Mouse (Mus musculus) midbrain, embryonic 15.5 days (tissue): Measurements from ENCODE around the gene Tmem231. TPM values are rescaled to one million over a fixed set of nuclear protein-coding genes. Genes with fewer than 3 reads are reported as not detected.

Experiments used
- ATAC-seq: fragments of 200-750 bp; cut with Nextera tagmentation; replicated peaks from 2 replicates; pipeline ENCODE4 v1.8.0; 2017; ENCODE audit warnings: moderate TSS enrichment
- H3K27ac ChIP-seq: fragments of 300-500 bp; sonication (generic); 2 replicates; pipeline ENCODE4 v1.5.1; 2015; ENCODE audit warnings: mild to moderate bottlenecking, inconsistent platforms
- H3K27me3 ChIP-seq: fragments of 300-500 bp; sonication (generic); replicated peaks from 2 replicates; pipeline ENCODE4 v1.6.1; 2015; ENCODE audit warnings: inconsistent platforms
- H3K36me3 ChIP-seq: fragments of 300-500 bp; sonication (generic); replicated peaks from 2 replicates; pipeline ENCODE4 v1.6.1; 2015; ENCODE audit warnings: inconsistent platforms
- H3K4me1 ChIP-seq: fragments of 300-500 bp; sonication (generic); 2 replicates; pipeline ENCODE4 v1.6.1; 2015; ENCODE audit warnings: inconsistent platforms
- H3K4me2 ChIP-seq: fragments of 300-500 bp; sonication (generic); 2 replicates; pipeline ENCODE4 v1.6.1; 2015; ENCODE audit warnings: inconsistent platforms, mild to moderate bottlenecking, moderate library complexity
- H3K4me3 ChIP-seq: fragments of 300-500 bp; sonication (generic); 2 replicates; pipeline ENCODE4 v1.5.1; 2015; ENCODE audit warnings: mild to moderate bottlenecking, inconsistent platforms
- H3K9ac ChIP-seq: fragments of 300-500 bp; sonication (generic); 2 replicates; pipeline ENCODE4 v1.6.1; 2015; ENCODE audit warnings: mild to moderate bottlenecking, inconsistent platforms
- H3K9me3 ChIP-seq: fragments of 300-500 bp; sonication (generic); 2 replicates; pipeline ENCODE4 v1.6.1; 2016; ENCODE audit warnings: inconsistent platforms
- WGBS: fragments of 180-500 bp; shearing (Covaris S2); methylation state at CpG from one replicate; pipeline ENCODE4 v1.1.7; 2015; ENCODE audit warnings: mixed read lengths; 5-methylcytosine and 5-hydroxymethylcytosine counted together
- polyA plus RNA-seq: library from polyadenylated mRNA; unstranded; fragments of >200 nt; fragmentation: Nextera tagmentation; extraction: Ambion mirVana; gene quantifications from 2 replicates; pipeline ENCODE4 v1.2.1, GENCODE M21; 2015

Tmem231 gene
- polyA plus RNA-seq = 20.4 and 20.5 TPM in 2 replicates

DNA sequence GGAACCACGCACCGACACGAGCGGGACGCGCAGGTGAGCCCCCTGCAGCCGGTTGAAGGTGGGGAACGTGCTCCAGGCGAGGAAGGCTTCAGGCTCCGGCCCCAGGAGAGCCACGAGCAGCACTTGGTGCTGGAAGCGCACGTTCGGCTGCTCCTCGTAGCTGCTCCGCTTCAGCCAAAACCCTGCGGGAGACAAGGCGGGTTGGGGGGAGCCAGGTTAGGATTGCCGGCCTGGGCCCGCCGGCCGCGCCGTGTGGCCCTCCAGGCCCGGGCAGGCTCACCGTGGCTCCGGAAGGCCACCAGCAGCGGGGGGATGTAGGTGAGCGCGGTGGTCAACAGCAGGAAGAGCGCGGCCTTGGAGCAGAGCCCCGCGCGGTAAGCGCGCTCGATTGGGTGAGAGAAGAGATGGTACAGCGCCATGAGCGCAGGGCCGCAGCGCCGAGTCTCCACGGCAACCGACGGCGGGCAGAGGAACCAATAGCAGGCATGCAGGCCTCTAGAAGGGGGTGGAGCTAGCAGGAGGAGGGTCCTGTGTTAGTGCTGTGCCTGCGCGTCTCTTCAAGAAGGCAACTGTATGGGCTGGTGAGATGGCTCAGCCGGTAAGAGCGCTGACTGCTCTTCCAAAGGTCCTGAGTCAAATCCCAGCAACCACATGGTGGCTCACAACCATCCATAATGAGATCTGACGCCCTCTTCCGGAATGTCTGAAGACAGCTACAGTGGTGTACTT is at the start of gene Tmem231:
Tmem231 (minus strand) TSS at position 534 of the 729 bp plus-strand sequence.
- peak within 1 kb of the TSS; percentile 87 for H3K4me2 ChIP-seq
- no peaks in the 10 kb centered on the region for H3K36me3 ChIP-seq
- H3K4me1 ChIP-seq = peaks cover 12% of the 10 kb centered on the region
- H3K27ac ChIP-seq = peak within 1 kb of the TSS; percentile 94
- H3K9me3 ChIP-seq = no peaks in the 10 kb centered on the region
- peak; percentile 100 for ATAC-seq
- peak within 1 kb of the TSS; percentile 87 for H3K9ac ChIP-seq
- H3K27me3 ChIP-seq = no peaks in the 10 kb centered on the region
- WGBS = under 1% methylated on average over 53 of the region's 53 CpGs
- peak within 1 kb of the TSS; percentile 60 for H3K4me3 ChIP-seq

DNA sequence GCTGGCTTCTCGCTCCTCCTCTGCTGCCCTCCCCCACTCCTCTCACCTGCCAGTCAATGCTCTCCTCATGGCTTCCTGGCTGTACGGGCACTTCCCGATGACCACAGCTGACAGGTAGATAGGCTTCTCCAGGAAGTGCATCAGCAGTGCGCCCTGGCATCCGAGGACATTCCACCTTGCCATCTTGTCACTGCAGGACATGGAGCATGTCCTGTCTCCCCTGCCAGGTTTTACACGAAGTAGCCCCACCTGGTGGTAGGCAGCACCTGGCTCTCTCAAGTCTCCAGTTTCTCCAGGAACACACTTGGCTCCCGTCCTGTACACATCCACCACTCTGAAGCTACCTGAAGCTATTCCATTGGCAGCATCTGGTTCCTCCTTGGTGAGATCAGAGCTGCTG is 48.4 kb upstream of the Tmem231 start:
- Histone ChIP-seq H3K9me3 (no peaks in the 10 kb centered on the region), H3K4me3 (no peak overlapping the region), H3K9ac (no peak overlapping the region), H3K4me2 (no peak overlapping the region), H3K36me3 (0 out of 2 replicates have a peak, but pooled peaks cover 4% of the 10 kb centered on the region), H3K4me1 (no peaks in the 10 kb centered on the region), H3K27me3 (no peaks in the 10 kb centered on the region), H3K27ac (no peak overlapping the region)
- WGBS = 82% methylated on average over 7 of the region's 7 CpGs
- no peak for ATAC-seq

DNA sequence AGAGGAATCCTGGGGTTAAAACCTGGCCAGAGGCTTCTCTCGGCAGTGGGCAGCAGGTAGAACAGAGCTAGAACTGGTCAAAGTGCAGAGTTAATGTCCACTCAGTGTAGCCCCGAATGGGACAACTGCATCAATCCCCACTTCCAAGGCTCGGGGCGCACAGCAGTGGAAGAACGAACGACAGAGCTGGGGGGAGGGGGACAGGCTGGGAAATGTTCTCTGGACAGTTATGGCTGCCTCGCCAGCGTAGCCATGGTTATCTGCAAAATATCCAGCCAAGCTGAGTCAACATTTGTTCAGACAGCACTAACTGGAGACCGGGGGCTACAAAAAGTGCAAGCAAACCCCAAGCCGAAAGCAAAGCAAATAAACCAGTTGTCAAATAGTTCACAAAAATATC is 44.5 kb upstream of the Tmem231 start:
- ATAC-seq = no peak
- 0 out of 2 replicates have a peak, but pooled peaks cover 11% of the 10 kb centered on the region for H3K36me3 ChIP-seq
- 80% methylated on average over 10 of the region's 10 CpGs for WGBS

DNA sequence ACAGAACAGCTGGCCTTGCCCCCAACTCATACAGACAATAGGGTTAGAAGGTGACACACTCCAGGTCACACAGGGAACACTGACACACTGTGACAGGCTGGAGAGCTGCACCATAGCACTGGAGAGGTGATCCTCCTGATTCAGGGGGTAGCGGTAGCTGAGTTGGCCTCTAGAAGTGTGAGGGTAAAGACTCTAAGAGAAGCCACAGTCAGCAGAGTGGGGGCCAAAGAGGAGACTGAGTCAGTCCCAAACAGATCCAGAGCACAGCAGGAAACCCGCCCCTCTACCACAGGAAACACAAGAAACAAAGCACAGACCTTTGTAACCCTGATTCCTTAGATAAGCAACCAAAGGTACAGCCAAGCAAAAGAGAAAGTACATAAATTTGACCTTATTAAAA is 42.6 kb upstream of the Tmem231 start:
- H3K27ac ChIP-seq = no peak overlapping the region
- WGBS = 84% methylated on average over 2 of the region's 2 CpGs
- no peak overlapping the region for H3K4me3 ChIP-seq
- no peaks in the 10 kb centered on the region for H3K9me3 ChIP-seq
- 0 out of 2 replicates have a peak, but pooled peaks cover 8% of the 10 kb centered on the region for H3K36me3 ChIP-seq
- no peak for ATAC-seq
- no peaks in the 10 kb centered on the region for H3K27me3 ChIP-seq
- H3K9ac ChIP-seq = no peak overlapping the region
- H3K4me2 ChIP-seq = no peak overlapping the region
- no peaks in the 10 kb centered on the region for H3K4me1 ChIP-seq

More for the DNA sequence above, 44.5 kb upstream of the Tmem231 start:
- Histone ChIP-seq H3K9ac (no peak overlapping the region), H3K27ac (no peak overlapping the region), H3K9me3 (no peaks in the 10 kb centered on the region), H3K4me3 (no peak overlapping the region), H3K4me2 (no peak overlapping the region), H3K27me3 (no peaks in the 10 kb centered on the region), H3K4me1 (no peaks in the 10 kb centered on the region)

DNA sequence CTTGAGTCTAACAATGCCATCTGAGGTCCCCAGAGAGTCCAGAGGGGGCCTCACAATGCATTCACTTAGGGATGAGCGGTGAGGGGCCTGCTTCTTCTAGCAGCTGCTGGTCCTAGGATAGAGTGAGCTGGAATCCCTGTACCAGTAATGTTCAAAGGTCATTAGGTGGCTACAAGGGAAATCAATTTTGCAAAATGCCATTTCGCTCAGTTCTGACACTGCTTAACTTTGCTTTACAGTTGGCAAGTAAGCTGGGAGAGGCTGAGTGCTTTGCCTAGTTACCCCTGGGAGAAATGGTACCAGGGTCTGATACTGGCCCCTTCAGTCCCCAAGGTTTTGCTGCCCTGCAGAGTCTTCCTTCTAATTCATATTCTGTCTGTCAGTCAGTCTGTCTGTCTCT is 42.0 kb upstream of the Tmem231 start:
- no peak for ATAC-seq
- H3K36me3 ChIP-seq = 0 out of 2 replicates have a peak, but pooled peaks cover 8% of the 10 kb centered on the region
- H3K27ac ChIP-seq = no peak overlapping the region
- no peaks in the 10 kb centered on the region for H3K27me3 ChIP-seq
- no peak overlapping the region for H3K4me2 ChIP-seq
- H3K4me1 ChIP-seq = no peaks in the 10 kb centered on the region
- WGBS = 91% methylated on average over 2 of the region's 2 CpGs
- H3K9ac ChIP-seq = no peak overlapping the region
- no peaks in the 10 kb centered on the region for H3K9me3 ChIP-seq
- H3K4me3 ChIP-seq = no peak overlapping the region

DNA sequence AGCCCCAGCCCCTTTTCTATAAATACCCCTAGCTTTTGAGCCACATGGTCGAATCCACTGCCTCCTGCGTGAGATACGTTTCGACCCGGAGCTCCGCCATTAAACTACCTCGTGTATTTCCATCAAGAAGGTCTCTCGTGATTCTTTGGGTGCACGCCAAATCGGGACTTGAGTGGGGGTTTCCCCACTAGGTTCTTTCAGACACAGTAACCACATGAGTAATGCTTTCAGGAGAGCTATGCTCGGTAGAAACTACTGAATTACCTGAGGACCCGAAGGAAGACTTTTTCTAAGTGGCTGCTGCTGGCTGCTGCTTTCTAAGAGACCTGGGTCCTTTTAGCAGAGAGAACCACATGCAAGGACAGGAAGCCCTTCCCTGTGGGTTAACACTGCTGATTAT is 40.5 kb upstream of the Tmem231 start:
- Histone ChIP-seq H3K4me2 (no peak overlapping the region), H3K9ac (no peak overlapping the region), H3K36me3 (0 out of 2 replicates have a peak, but pooled peaks cover 8% of the 10 kb centered on the region), H3K27me3 (no peaks in the 10 kb centered on the region), H3K9me3 (no peaks in the 10 kb centered on the region), H3K4me1 (no peaks in the 10 kb centered on the region), H3K27ac (no peak overlapping the region), H3K4me3 (no peak overlapping the region)
- ATAC-seq = no peak
- 95% methylated on average over 12 of the region's 12 CpGs for WGBS

DNA sequence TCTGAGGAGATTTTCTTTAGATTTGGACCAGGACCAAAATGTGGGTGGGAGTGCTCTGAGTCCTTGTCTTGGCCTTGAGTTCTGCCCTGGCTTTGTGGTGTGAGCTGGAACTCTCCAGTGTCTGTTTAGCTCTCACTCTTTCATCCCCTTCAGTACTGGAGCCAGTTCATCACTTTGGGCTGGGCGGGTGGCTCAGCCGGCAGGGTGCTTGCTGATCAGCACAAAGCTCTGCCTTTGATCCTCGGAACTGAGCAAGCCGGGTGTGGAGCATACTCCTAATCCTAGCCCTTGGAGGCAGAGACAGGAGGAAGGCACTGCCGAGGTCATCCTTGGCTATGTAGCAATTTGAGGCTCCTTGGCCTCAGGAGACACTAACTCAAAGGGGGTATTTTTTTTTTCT is 35.3 kb upstream of the Tmem231 start:
- no peaks in the 10 kb centered on the region for H3K9me3 ChIP-seq
- ATAC-seq = no peak
- H3K4me3 ChIP-seq = no peak overlapping the region
- no peak overlapping the region for H3K9ac ChIP-seq
- WGBS = 27% methylated on average over 5 of the region's 5 CpGs
- no peak overlapping the region for H3K4me2 ChIP-seq
- H3K27ac ChIP-seq = no peak overlapping the region
- no peaks in the 10 kb centered on the region for H3K4me1 ChIP-seq
- H3K36me3 ChIP-seq = 0 out of 2 replicates have a peak, but pooled peaks cover 5% of the 10 kb centered on the region
- no peaks in the 10 kb centered on the region for H3K27me3 ChIP-seq

DNA sequence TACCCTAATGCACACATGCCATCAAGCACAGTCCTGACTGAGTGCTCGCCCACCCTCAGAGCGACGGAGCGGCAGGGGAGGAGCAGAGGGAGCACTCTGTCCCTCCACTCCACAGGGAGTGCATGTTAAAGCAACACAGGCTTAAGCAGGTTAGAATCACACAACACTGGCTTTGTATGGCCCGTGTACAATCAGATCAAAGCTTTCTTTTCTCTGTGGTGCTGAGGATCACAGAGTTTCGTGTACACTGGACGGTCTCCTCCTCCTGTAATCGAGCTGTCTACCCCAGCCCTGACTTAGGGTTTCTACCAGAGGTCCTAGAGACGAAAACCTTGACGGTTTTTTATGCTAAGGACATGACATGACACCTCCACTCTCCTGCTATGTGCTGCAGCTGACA is 34.9 kb upstream of the Tmem231 start:
- Histone ChIP-seq H3K9me3 (no peaks in the 10 kb centered on the region), H3K27me3 (no peaks in the 10 kb centered on the region), H3K36me3 (0 out of 2 replicates have a peak, but pooled peaks cover 5% of the 10 kb centered on the region), H3K4me1 (no peaks in the 10 kb centered on the region), H3K27ac (no peak overlapping the region), H3K4me2 (no peak overlapping the region), H3K4me3 (no peak overlapping the region), H3K9ac (no peak overlapping the region)
- 73% methylated on average over 10 of the region's 10 CpGs for WGBS
- no peak for ATAC-seq

DNA sequence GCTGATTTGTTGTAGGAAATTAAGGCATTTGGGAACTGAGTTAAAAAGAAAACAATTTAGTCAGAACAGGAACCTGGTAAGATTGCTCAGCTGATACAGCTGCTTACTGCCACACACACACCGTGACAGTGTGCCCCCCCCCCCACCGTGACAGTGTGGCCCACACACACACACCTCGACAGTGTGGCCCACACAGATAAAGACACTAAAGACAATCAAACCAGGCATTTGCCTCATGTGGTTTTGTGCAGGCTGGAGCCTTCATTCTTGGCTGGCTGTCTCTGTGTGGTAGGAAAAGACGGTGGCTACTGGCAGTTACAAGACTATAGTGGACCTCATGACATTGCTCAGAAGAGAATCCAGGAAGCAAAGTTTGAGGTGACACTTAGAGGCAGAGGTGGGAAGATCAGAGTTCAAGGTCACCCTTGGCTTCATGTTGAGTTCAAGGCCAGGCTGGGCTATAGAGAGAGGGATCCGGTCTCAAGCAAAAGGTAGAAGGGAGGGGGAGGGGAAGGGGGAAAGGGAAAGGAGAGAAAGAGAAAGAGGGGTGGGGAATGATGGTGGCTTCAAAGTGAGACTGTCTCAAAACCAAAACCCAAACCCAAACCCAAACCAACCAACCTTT is 33.7 kb upstream of the Tmem231 start:
- H3K9ac ChIP-seq = no peak overlapping the region
- H3K27me3 ChIP-seq = no peaks in the 10 kb centered on the region
- no peaks in the 10 kb centered on the region for H3K36me3 ChIP-seq
- no peak overlapping the region for H3K27ac ChIP-seq
- ATAC-seq = no peak
- 84% methylated on average over 5 of the region's 5 CpGs for WGBS
- H3K4me3 ChIP-seq = no peak overlapping the region
- H3K9me3 ChIP-seq = no peaks in the 10 kb centered on the region
- no peak overlapping the region for H3K4me2 ChIP-seq
- H3K4me1 ChIP-seq = no peaks in the 10 kb centered on the region

DNA sequence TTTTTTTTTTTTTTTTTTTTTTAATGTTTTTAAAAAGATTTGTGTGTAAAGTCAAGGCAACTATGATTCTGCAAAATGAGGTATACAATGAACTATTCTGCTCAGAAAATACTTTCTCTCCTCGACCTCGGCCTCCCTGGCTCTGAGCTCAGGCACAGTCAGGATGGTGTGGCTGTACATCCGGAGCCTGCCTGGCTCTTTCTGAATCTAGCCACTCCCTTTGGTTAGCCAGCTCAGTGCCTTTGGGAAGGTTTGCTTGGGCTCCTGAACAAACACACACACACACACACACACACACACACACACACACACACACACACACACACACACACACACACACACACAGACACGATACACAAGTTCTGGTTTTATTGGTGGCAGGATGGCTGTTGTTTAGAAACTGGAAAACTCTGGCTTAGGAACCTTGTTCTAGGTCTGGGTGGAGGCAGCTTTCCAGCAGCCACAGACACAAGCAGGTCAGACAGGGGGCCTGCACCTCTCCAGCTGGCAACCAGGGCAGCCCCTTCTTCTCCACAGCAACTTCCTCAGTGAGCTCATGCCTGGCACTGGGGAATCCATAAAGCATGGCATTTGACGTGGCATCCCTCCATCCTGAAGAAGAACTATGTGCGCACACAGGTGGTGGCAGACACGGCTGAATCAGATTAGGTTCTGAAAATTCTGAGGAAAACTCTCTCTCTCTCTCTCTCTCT is 31.3 kb upstream of the Tmem231 start:
- H3K27me3 ChIP-seq = no peaks in the 10 kb centered on the region
- H3K9ac ChIP-seq = no peak overlapping the region
- 81% methylated on average over 7 of the region's 7 CpGs for WGBS
- H3K36me3 ChIP-seq = no peaks in the 10 kb centered on the region
- H3K27ac ChIP-seq = no peak overlapping the region
- no peak for ATAC-seq
- H3K4me1 ChIP-seq = no peaks in the 10 kb centered on the region
- no peak overlapping the region for H3K4me2 ChIP-seq
- no peaks in the 10 kb centered on the region for H3K9me3 ChIP-seq
- H3K4me3 ChIP-seq = no peak overlapping the region

DNA sequence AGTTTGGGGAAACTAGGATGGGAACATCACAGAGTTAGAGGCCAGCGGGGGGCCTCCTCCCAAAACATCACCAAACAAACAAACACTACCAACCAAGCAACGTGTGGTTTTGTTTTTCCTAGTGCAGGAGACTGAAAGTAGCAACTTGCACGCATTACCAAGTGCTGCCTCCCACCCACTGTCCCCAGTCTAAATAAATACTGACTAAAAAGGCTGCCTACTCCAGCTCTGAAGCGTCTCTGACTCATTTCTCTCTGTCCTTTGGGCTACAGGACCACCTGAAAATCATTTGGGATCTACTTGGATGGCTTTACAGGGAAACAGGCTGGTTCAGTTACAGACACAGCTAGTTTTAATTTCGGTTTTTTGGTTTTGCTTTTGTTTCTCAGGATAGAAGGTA is 30.7 kb upstream of the Tmem231 start:
- no peak for ATAC-seq
- 69% methylated on average over 5 of the region's 5 CpGs for WGBS

DNA sequence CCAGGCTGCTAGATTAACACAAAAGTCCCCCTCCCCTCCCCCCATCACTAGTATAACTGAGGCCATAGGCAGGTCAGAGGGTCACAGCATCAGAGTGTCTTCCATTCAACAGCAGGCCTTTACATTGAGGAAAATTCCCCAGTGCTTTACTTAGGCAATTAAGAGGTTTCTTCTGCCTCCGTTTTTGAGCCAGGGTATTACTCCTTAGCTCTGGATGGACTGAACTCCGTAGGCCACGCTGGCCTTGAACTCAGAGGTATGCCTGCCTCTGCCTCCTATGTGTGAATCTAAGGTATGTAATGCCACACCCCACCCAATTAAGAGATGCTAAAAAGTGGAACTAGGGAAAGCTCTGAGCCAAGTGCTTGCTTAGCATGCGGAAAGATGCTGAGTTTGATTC is 29.9 kb upstream of the Tmem231 start:
- H3K4me2 ChIP-seq = no peak overlapping the region
- no peaks in the 10 kb centered on the region for H3K36me3 ChIP-seq
- no peak overlapping the region for H3K9ac ChIP-seq
- 75% methylated on average over 4 of the region's 4 CpGs for WGBS
- no peaks in the 10 kb centered on the region for H3K4me1 ChIP-seq
- H3K27ac ChIP-seq = no peak overlapping the region
- no peak for ATAC-seq
- H3K9me3 ChIP-seq = no peaks in the 10 kb centered on the region
- no peak overlapping the region for H3K4me3 ChIP-seq
- H3K27me3 ChIP-seq = no peaks in the 10 kb centered on the region

More for the DNA sequence above, 30.7 kb upstream of the Tmem231 start:
- Histone ChIP-seq H3K27me3 (no peaks in the 10 kb centered on the region), H3K4me3 (no peak overlapping the region), H3K4me1 (no peaks in the 10 kb centered on the region), H3K9me3 (no peaks in the 10 kb centered on the region), H3K27ac (no peak overlapping the region), H3K4me2 (no peak overlapping the region), H3K36me3 (no peaks in the 10 kb centered on the region), H3K9ac (no peak overlapping the region)
